Mouse (Mus musculus) ovary, postnatal 10 days (tissue): Measurements from ENCODE around the gene Btbd35f4.
"Not testable (repeated sequence)": the region's sequence is repeated elsewhere in the genome, so short reads cannot be mapped to it uniquely, and the experiment has no call there.

ENCODE experiments used
- DNase-seq: peaks from one replicate; pipeline ENCODE4 v3.0.0; 2022; ENCODE audit warnings: low spot score

The Btbd35f4 gene

DNA sequence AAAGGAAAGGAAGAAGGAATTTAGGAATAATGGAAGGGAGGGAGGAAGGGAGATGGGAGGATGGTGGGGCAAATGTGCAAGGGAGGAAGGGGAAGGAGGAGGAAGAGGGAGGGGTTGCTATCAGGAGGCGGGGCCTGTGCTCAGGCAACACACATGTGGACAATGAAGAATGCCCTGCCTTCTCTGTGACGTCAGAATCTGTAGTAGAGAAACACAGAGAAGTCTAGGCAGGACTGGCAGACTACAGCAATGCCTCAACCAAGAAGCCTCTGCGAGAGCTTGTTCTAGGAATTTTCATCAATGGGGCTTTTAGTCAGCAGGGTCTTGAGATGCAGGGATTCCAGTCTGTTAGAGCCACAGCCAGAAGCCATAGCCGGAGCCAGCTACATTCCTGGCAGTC, at the start of gene Btbd35f4:
TSS of gene Btbd35f4 (plus strand) at position 301 of the 400 bp plus-strand sequence.
- not testable (repeated sequence) for DNase-seq

DNA sequence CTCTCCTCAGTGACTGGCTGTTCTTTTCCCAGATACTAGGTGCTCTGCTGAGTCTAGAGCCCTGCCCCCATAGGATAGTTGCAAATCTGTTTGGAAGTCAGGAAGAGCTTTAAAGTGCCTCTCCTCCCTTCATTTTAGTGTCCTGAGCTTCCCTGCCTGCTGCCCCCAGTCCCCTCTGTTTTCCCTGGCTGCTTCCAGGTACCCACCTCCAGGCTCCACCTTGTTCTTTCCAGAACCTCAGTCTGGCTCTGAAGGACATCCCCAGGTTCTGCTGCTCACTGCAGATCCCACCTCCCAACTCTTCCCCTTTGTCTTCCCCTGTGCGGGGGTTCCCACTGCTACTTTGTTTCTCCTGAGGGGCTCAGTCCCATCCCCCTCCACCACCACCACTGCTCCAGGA, 39.7 kb downstream of the Btbd35f4 start:
- not testable (repeated sequence) for DNase-seq
